Mouse (Mus musculus) C2C12 (cell line): ENCODE measurements around the gene Selp. TPM values are rescaled to one million over a fixed set of nuclear protein-coding genes. Genes with fewer than 3 reads are reported as not detected.

ENCODE experiments used
- H3K27me3 ChIP-seq: one replicate; pipeline ENCODE4 v1.6.1; 2011; ENCODE audit not compliant: control insufficient read depth, insufficient read depth, insufficient read length
- H3K36me3 ChIP-seq: one replicate; pipeline ENCODE4 v1.6.1; 2011; ENCODE audit not compliant: control insufficient read depth, insufficient read depth
- H3K4me3 ChIP-seq: one replicate; pipeline ENCODE4 v1.5.1; 2011; ENCODE audit warnings: mild to moderate bottlenecking, control low read depth; ENCODE audit not compliant: poor library complexity, insufficient read depth, severe bottlenecking
- H3K79me2 ChIP-seq: one replicate; pipeline ENCODE4 v1.6.1; 2011; ENCODE audit not compliant: control insufficient read depth, insufficient read depth
- H3K79me3 ChIP-seq: one replicate; pipeline ENCODE4 v1.6.1; 2011; ENCODE audit warnings: low read depth, control low read depth
- H3ac ChIP-seq: one replicate; pipeline ENCODE3; 2011; ENCODE audit warnings: low read depth; ENCODE audit not compliant: control insufficient read depth, insufficient read length
- CEBPB ChIP-seq: IDR thresholded peaks from one replicate; pipeline ENCODE4 v1.6.1; 2011; ENCODE audit warnings: low read depth, mild to moderate bottlenecking, control low read depth, moderate library complexity
- CTCF ChIP-seq: IDR thresholded peaks from one replicate; pipeline ENCODE4 v1.5.1; 2011; ENCODE audit not compliant: control insufficient read depth, insufficient read depth, insufficient read length
- FOSL1 ChIP-seq: IDR thresholded peaks from one replicate; pipeline ENCODE4 v1.8.0; 2011; ENCODE audit warnings: mild to moderate bottlenecking, low read length; ENCODE audit not compliant: poor library complexity, insufficient read depth, severe bottlenecking
- MAX ChIP-seq: IDR thresholded peaks from one replicate; pipeline ENCODE4 v1.6.1; 2011; ENCODE audit warnings: mild to moderate bottlenecking, control low read depth
- MYOD1 ChIP-seq: IDR thresholded peaks from one replicate; pipeline ENCODE4 v1.6.1; 2011; ENCODE audit warnings: low read depth; ENCODE audit not compliant: control insufficient read depth, insufficient read length
- MYOG ChIP-seq: IDR thresholded peaks from one replicate; pipeline ENCODE4 v1.6.1; 2011; ENCODE audit not compliant: control insufficient read depth, insufficient read length; ENCODE audit errors: extremely low read depth
- USF1 ChIP-seq: IDR thresholded peaks from one replicate; pipeline ENCODE4 v1.6.1; 2011; ENCODE audit warnings: low read depth, mild to moderate bottlenecking, control low read depth, moderate library complexity
- polyA plus RNA-seq: library from polyadenylated mRNA; unstranded; fragments of >200 nt; fragmentation: generic; extraction: Trizol; gene quantifications from one replicate; pipeline ENCODE4 v1.2.1, GENCODE M21; 2012; ENCODE audit warnings: missing spikeins

Gene Selp
- polyA plus RNA-seq, 1 experiment: 24.1 TPM

GRCm38 (mm10) chr1:164135360-164135759 lies 20.3 kb downstream of the Selp start:
- Histone ChIP-seq H3ac (no peak overlapping the region), H3K79me3 (no peaks in the 10 kb centered on the region), H3K27me3 (no peaks in the 10 kb centered on the region), H3K36me3 (peaks cover 8% of the 10 kb centered on the region), H3K4me3 (no peak overlapping the region), H3K79me2 (no peaks in the 10 kb centered on the region)
- TF ChIP-seq USF1 (no peak), CEBPB (peak; percentile 84), CTCF (no peak), MYOD1 (no peak), FOSL1 (no peak), MAX (peak; percentile 89), MYOG (no peak)

GRCm38 (mm10) chr1:164135960-164136359 lies 20.9 kb downstream of the Selp start:
- H3K4me3 ChIP-seq: no peak overlapping the region
- peak overlapping the region; percentile 33 for H3ac ChIP-seq
- no peaks in the 10 kb centered on the region for H3K27me3 ChIP-seq
- H3K36me3 ChIP-seq: peaks cover 8% of the 10 kb centered on the region
- H3K79me2 ChIP-seq: no peaks in the 10 kb centered on the region
- TF ChIP-seq MYOG (no peak), CEBPB (peak; percentile 66), MAX (peak; percentile 90)
- H3K79me3 ChIP-seq: no peaks in the 10 kb centered on the region

GRCm38 (mm10) chr1:164136636-164137035 lies 21.6 kb downstream of the Selp start:
- Histone ChIP-seq H3K4me3 (no peak overlapping the region), H3K36me3 (peaks cover 8% of the 10 kb centered on the region), H3ac (no peak overlapping the region), H3K27me3 (no peaks in the 10 kb centered on the region), H3K79me3 (no peaks in the 10 kb centered on the region), H3K79me2 (no peaks in the 10 kb centered on the region)
- no peak for TF ChIP-seq FOSL1
- no peak for TF ChIP-seq USF1
- no peak for TF ChIP-seq CEBPB
- no peak for TF ChIP-seq MYOD1
- TF ChIP-seq MYOG: no peak
- TF ChIP-seq CTCF: no peak
- no peak for TF ChIP-seq MAX

GRCm38 (mm10) chr1:164138365-164139130 lies 23.5 kb downstream of the Selp start:
- TF ChIP-seq MYOG: no peak
- no peak for TF ChIP-seq MAX
- TF ChIP-seq MYOD1: no peak
- TF ChIP-seq CTCF: peak; percentile 81
- TF ChIP-seq FOSL1: no peak
- Histone ChIP-seq H3K79me3 (no peaks in the 10 kb centered on the region), H3K79me2 (no peaks in the 10 kb centered on the region), H3K27me3 (no peaks in the 10 kb centered on the region), H3K36me3 (peaks cover 14% of the 10 kb centered on the region), H3ac (no peak overlapping the region), H3K4me3 (no peak overlapping the region)

GRCm38 (mm10) chr1:164139464-164139863 lies 24.4 kb downstream of the Selp start:
- Histone ChIP-seq H3K79me3 (no peaks in the 10 kb centered on the region), H3K27me3 (no peaks in the 10 kb centered on the region), H3K36me3 (peaks cover 14% of the 10 kb centered on the region), H3ac (no peak overlapping the region), H3K4me3 (no peak overlapping the region), H3K79me2 (no peaks in the 10 kb centered on the region)
- TF ChIP-seq FOSL1: no peak
- TF ChIP-seq MYOD1: no peak
- TF ChIP-seq USF1: no peak
- no peak for TF ChIP-seq MYOG

GRCm38 (mm10) chr1:164149083-164149482 lies 34.0 kb downstream of the Selp start:
- Histone ChIP-seq H3K27me3 (no peaks in the 10 kb centered on the region), H3K79me2 (no peaks in the 10 kb centered on the region), H3ac (no peak overlapping the region), H3K36me3 (no peaks in the 10 kb centered on the region), H3K79me3 (no peaks in the 10 kb centered on the region), H3K4me3 (no peak overlapping the region)
- TF ChIP-seq USF1 (no peak), MYOD1 (no peak), MYOG (no peak), CTCF (no peak), FOSL1 (no peak), MAX (no peak), CEBPB (no peak)
